Mouse (Mus musculus) C2C12 (cell line): ENCODE measurements around the gene R3hdm4.

Source experiments
- CEBPB ChIP-seq: IDR thresholded peaks from one replicate; pipeline ENCODE4 v1.6.1; 2011; ENCODE audit warnings: low read depth, mild to moderate bottlenecking, control low read depth, moderate library complexity
- CTCF ChIP-seq: IDR thresholded peaks from one replicate; pipeline ENCODE4 v1.5.1; 2011; ENCODE audit not compliant: control insufficient read depth, insufficient read depth, insufficient read length
- MAX ChIP-seq: IDR thresholded peaks from one replicate; pipeline ENCODE4 v1.6.1; 2011; ENCODE audit warnings: mild to moderate bottlenecking, control low read depth
- MYOD1 ChIP-seq: IDR thresholded peaks from one replicate; pipeline ENCODE4 v1.6.1; 2011; ENCODE audit warnings: low read depth; ENCODE audit not compliant: control insufficient read depth, insufficient read length
- MYOG ChIP-seq: IDR thresholded peaks from one replicate; pipeline ENCODE4 v1.6.1; 2011; ENCODE audit not compliant: control insufficient read depth, insufficient read length; ENCODE audit errors: extremely low read depth
- USF1 ChIP-seq: IDR thresholded peaks from one replicate; pipeline ENCODE4 v1.6.1; 2011; ENCODE audit warnings: low read depth, mild to moderate bottlenecking, control low read depth, moderate library complexity

DNA sequence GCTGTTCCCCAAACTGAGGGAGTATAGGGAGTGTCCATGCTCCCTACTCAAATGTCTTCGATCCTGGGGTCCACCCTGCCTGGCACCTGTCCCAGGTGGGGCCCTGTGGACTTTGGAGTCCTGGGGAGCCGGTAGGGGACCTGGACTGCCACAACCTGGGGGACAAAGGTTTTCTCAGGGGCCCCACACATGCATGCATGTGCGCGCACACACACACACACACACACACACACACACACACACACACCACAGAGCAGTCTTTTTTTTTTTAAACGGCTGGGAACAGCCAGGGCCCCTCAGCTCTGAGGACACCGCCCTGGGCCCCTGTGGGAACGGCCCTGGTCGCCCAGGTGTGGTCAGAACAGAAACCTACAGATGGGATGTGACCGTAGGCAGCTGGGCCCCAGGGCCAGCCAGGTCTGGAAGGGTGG lies 22.5 kb upstream of the R3hdm4 start:
- TF ChIP-seq USF1 = no peak
- TF ChIP-seq CEBPB = no peak
- TF ChIP-seq CTCF = no peak
- TF ChIP-seq MAX = no peak
- no peak for TF ChIP-seq MYOG
- no peak for TF ChIP-seq MYOD1
